In genomic region chr14:59836876-59837543, GRCm38 (mm10) we compare ENCODE assay signal across 19 mouse cellular contexts.
DNase-seq lines count a peak whose midpoint lies in the region; ATAC-seq and TF ChIP-seq lines count a peak whose summit lies in the region.
"Had no signal": no experiment of that assay in that cellular context is flagged by ENCODE, and none has a peak within 500 bp of the region (broad histone marks: within the 10 kb centered on the region; RNA-seq: fewer than 3 reads in every experiment).

No protein-coding gene starts in this region.

- DNase-seq in cerebellum, adult 9-11 months = no peak
- DNase-seq in heart, adult 11 months = peak; percentile 58
- no peak for DNase-seq in heart, postnatal 36 days
- DNase-seq in midbrain, embryonic 11.5 days (ENCODE audit: low spot score, missing footprints) = no peak
- DNase-seq in midbrain, postnatal 0 days (ENCODE audit: low spot score) = no peak
- no peak for DNase-seq in heart, adult 9 months (ENCODE audit: low spot score in 2 of 2)
- DNase-seq: adrenal gland, postnatal 10 days; kidney, adult 18-20 months; kidney, postnatal 36 days; lung, postnatal 14 days had no signal

- H3K4me1 ChIP-seq in midbrain, embryonic 13.5 days (replicated peaks) = peaks cover 7% of the 10 kb centered on the region; the same call in 1 of the 2 replicates
- no peaks in the 10 kb centered on the region for H3K4me1 ChIP-seq in midbrain, embryonic 11.5 days (ENCODE audit: control insufficient read depth, insufficient read depth, low read length)
- no peaks in the 10 kb centered on the region for H3K4me1 ChIP-seq in midbrain, postnatal 0 days (ENCODE audit: insufficient read depth, low read length)
- H3K4me1 ChIP-seq: stomach, embryonic 15.5 days had no signal

- no peak for TF ChIP-seq CTCF in midbrain, postnatal 0 days (IDR thresholded peaks at IDR 0.05)

- no peak overlapping the region for H3K27ac ChIP-seq in midbrain, embryonic 13.5 days
- no peak overlapping the region for H3K27ac ChIP-seq in midbrain, embryonic 11.5 days (ENCODE audit: low read depth, low read length)
- H3K27ac ChIP-seq in midbrain, postnatal 0 days (ENCODE audit: low read depth, low read length) = peak overlapping the region; percentile 51
- H3K27ac ChIP-seq: embryonic facial prominence, embryonic 13.5 days; heart, embryonic 15.5 days; hindbrain, embryonic 12.5 days; midbrain, embryonic 12.5 days; stomach, embryonic 15.5 days had no signal

- 45% methylated on average over 10 of the region's 10 CpGs for WGBS in midbrain, embryonic 13.5 days
- WGBS in midbrain, embryonic 11.5 days = 61% methylated on average over 10 of the region's 10 CpGs
- 33% methylated on average over 10 of the region's 10 CpGs for WGBS in midbrain, postnatal 0 days

- H3K4me3 ChIP-seq in midbrain, embryonic 13.5 days (replicated peaks) = no peak overlapping the region
- H3K4me3 ChIP-seq in midbrain, embryonic 11.5 days (ENCODE audit: low read depth, low read length) = no peak overlapping the region
- no peak overlapping the region for H3K4me3 ChIP-seq in midbrain, postnatal 0 days (ENCODE audit: low read depth, low read length)
- H3K4me3 ChIP-seq: embryonic facial prominence, embryonic 13.5 days; heart, embryonic 15.5 days; hindbrain, embryonic 12.5 days; midbrain, embryonic 12.5 days; stomach, embryonic 15.5 days had no signal

- H3K9me3 ChIP-seq in midbrain, embryonic 13.5 days = no peaks in the 10 kb centered on the region
- no peaks in the 10 kb centered on the region for H3K9me3 ChIP-seq in midbrain, embryonic 11.5 days (ENCODE audit: control insufficient read depth, low read length)
- H3K9me3 ChIP-seq in midbrain, postnatal 0 days (ENCODE audit: low read length) = no peaks in the 10 kb centered on the region
- H3K9me3 ChIP-seq: embryonic facial prominence, embryonic 13.5 days; heart, embryonic 15.5 days; hindbrain, embryonic 12.5 days; midbrain, embryonic 12.5 days; stomach, embryonic 15.5 days had no signal

- H3K4me2 ChIP-seq in midbrain, embryonic 13.5 days (replicated peaks) = no peak overlapping the region
- no peak overlapping the region for H3K4me2 ChIP-seq in midbrain, embryonic 11.5 days
- no peak overlapping the region for H3K4me2 ChIP-seq in midbrain, postnatal 0 days (ENCODE audit: low read depth, low read length, poor library complexity, severe bottlenecking)
- H3K4me2 ChIP-seq: embryonic facial prominence, embryonic 13.5 days; heart, embryonic 15.5 days; hindbrain, embryonic 12.5 days; liver, embryonic 11.5 days; midbrain, embryonic 12.5 days; stomach, embryonic 15.5 days had no signal

- no peaks in the 10 kb centered on the region for H3K36me3 ChIP-seq in midbrain, embryonic 13.5 days
- H3K36me3 ChIP-seq in midbrain, embryonic 11.5 days (ENCODE audit: control insufficient read depth, insufficient read depth, low read length) = no peaks in the 10 kb centered on the region
- H3K36me3 ChIP-seq in midbrain, postnatal 0 days (ENCODE audit: insufficient read depth, low read length) = no peaks in the 10 kb centered on the region
- H3K36me3 ChIP-seq: embryonic facial prominence, embryonic 13.5 days; heart, embryonic 15.5 days; hindbrain, embryonic 12.5 days; midbrain, embryonic 12.5 days; stomach, embryonic 15.5 days had no signal

- no peaks in the 10 kb centered on the region for H3K27me3 ChIP-seq in midbrain, embryonic 13.5 days
- no peaks in the 10 kb centered on the region for H3K27me3 ChIP-seq in midbrain, embryonic 11.5 days (ENCODE audit: control insufficient read depth, insufficient read depth, low read length)
- H3K27me3 ChIP-seq in midbrain, postnatal 0 days (ENCODE audit: insufficient read depth, low read length) = no peaks in the 10 kb centered on the region
- H3K27me3 ChIP-seq: CH12.LX; embryonic facial prominence, embryonic 13.5 days; heart, embryonic 15.5 days; hindbrain, embryonic 12.5 days; midbrain, embryonic 12.5 days; stomach, embryonic 15.5 days had no signal

- ATAC-seq in cerebellum, adult (ENCODE audit: insufficient number of reproducible peaks, low FRiP score, low TSS enrichment) = peak; percentile 18; the same call in 1 of the 2 replicates
- peak; percentile 53 for ATAC-seq in midbrain, embryonic 13.5 days
- ATAC-seq in midbrain, embryonic 11.5 days (ENCODE audit: low FRiP score) = no peak
- ATAC-seq in midbrain, postnatal 0 days (ENCODE audit: low FRiP score) = peak; percentile 35

- intact Hi-C loops in heart, postnatal 36 days (cut with DNase I) = no loop called here

- no peak overlapping the region for H3K9ac ChIP-seq in midbrain, embryonic 13.5 days (replicated peaks)
- H3K9ac ChIP-seq in midbrain, embryonic 11.5 days (ENCODE audit: low read length) = no peak overlapping the region
- H3K9ac ChIP-seq in midbrain, postnatal 0 days (replicated peaks; ENCODE audit: low read length, poor library complexity, severe bottlenecking) = no peak overlapping the region
- H3K9ac ChIP-seq: embryonic facial prominence, embryonic 13.5 days; heart, embryonic 15.5 days; hindbrain, embryonic 12.5 days; midbrain, embryonic 12.5 days; stomach, embryonic 15.5 days had no signal
